Mouse (Mus musculus): ENCODE results near the gene Chrna5. TPM values are rescaled to one million over a fixed set of nuclear protein-coding genes. Genes with fewer than 3 reads are reported as not detected.
A peak's percentile ranks its signal among the peaks of the same experiment; 100 is the strongest.
"Not testable (repeated sequence)": the region's sequence is repeated elsewhere in the genome, so short reads cannot be mapped to it uniquely, and the experiment has no call there.

The Chrna5 gene
- total RNA-seq (2014; rRNA removed) (2.0 and 3.2 TPM in 2 replicates), polyA plus RNA-seq (2015; fragmentation: Nextera tagmentation; extraction: Ambion mirVana) (2.6 TPM in 2 replicates)

GRCm38 (mm10) chr9:54980674-54981073, at the start of gene Chrna5:
Chrna5 (plus strand) TSS chr9:54980880.
- H3K27ac ChIP-seq (ENCODE audit: low read depth, low read length) = no peak within 1 kb of the TSS
- peak within 1 kb of the TSS; percentile 57 for H3K9ac ChIP-seq
- H3K9me3 ChIP-seq (ENCODE audit: low read length) = no peaks in the 10 kb centered on the region
- ATAC-seq (no peak), DNase-seq (peak; percentile 18)
- peak within 1 kb of the TSS; percentile 52 for H3K4me3 ChIP-seq (ENCODE audit: low read depth, low read length)
- H3K4me1 ChIP-seq (ENCODE audit: insufficient read depth) = no peaks in the 10 kb centered on the region; the same call in 1 of the 2 replicates
- WGBS = 57% methylated on average over 8 of the region's 8 CpGs
- peaks cover 8% of the 10 kb centered on the region; the same call in 1 of the 2 replicates for H3K27me3 ChIP-seq (ENCODE audit: insufficient read depth, low read length)
- no peak for TF ChIP-seq CTCF (IDR thresholded peaks at IDR 0.05; ENCODE audit: low read depth)
- no peaks in the 10 kb centered on the region for H3K36me3 ChIP-seq (ENCODE audit: insufficient read depth)
- H3K4me2 ChIP-seq (ENCODE audit: low read depth) = peak within 1 kb of the TSS; percentile 81

DNA sequence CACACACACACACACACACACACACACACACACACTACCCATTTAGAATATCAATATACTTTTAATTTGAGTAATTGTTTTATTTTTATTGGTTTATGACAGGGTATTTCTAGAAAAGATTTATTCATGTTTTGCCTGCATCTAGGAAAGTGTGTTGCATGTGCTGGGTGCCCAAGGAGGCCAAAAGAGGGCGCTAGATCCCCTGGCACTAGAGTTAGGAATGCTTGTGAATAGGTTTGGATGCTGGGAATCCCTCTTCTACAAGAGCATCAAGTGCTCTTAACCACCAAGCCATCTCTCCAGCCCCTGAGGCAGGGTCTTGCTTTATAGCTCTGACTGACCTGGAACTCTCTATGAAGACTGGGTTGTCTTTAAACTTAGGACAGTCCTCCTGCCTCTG, 48.9 kb upstream of the Chrna5 start:
- no peaks in the 10 kb centered on the region for H3K36me3 ChIP-seq (ENCODE audit: insufficient read depth)
- no peak for TF ChIP-seq CTCF (IDR thresholded peaks at IDR 0.05; ENCODE audit: low read depth)
- no peak overlapping the region for H3K9ac ChIP-seq
- H3K4me3 ChIP-seq (ENCODE audit: low read depth, low read length) = no peak overlapping the region
- H3K9me3 ChIP-seq (ENCODE audit: low read length) = no peaks in the 10 kb centered on the region
- no peaks in the 10 kb centered on the region for H3K27me3 ChIP-seq (ENCODE audit: insufficient read depth, low read length)
- no peaks in the 10 kb centered on the region for H3K4me1 ChIP-seq (ENCODE audit: insufficient read depth)
- DNase-seq (no peak), ATAC-seq (no peak)
- 7% methylated on average over 1 of the region's 1 CpGs for WGBS
- no peak overlapping the region for H3K27ac ChIP-seq (ENCODE audit: low read depth, low read length)
- H3K4me2 ChIP-seq (ENCODE audit: low read depth) = no peak overlapping the region

DNA sequence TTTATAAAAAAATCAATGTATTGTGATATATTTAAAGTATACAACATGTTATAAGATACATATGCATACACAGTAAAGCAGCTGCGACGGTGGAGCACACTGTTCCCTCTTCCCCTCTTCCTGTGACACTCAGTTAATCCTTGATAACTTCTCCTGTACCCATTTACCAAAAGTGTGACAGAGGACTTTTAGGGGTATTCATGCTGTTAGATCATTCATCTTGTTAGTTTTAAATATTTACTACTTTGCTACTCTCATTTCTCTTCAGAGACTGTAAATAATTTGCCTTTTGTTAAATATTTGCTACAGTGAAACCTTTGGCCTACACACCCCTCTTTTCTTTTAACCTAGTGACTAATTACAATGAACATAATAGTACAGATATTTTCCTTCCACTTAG, 48.3 kb upstream of the Chrna5 start:
- no peak for ATAC-seq
- Histone ChIP-seq H3K27me3 (ENCODE audit: insufficient read depth, low read length) (no peaks in the 10 kb centered on the region), H3K27ac (ENCODE audit: low read depth, low read length) (no peak overlapping the region), H3K9me3 (ENCODE audit: low read length) (no peaks in the 10 kb centered on the region), H3K4me3 (ENCODE audit: low read depth, low read length) (no peak overlapping the region), H3K36me3 (ENCODE audit: insufficient read depth) (no peaks in the 10 kb centered on the region), H3K9ac (no peak overlapping the region), H3K4me1 (ENCODE audit: insufficient read depth) (no peaks in the 10 kb centered on the region), H3K4me2 (ENCODE audit: low read depth) (no peak overlapping the region)
- no peak for TF ChIP-seq CTCF (IDR thresholded peaks at IDR 0.05; ENCODE audit: low read depth)
- no peak for DNase-seq
- 77% methylated on average over 2 of the region's 2 CpGs for WGBS

DNA sequence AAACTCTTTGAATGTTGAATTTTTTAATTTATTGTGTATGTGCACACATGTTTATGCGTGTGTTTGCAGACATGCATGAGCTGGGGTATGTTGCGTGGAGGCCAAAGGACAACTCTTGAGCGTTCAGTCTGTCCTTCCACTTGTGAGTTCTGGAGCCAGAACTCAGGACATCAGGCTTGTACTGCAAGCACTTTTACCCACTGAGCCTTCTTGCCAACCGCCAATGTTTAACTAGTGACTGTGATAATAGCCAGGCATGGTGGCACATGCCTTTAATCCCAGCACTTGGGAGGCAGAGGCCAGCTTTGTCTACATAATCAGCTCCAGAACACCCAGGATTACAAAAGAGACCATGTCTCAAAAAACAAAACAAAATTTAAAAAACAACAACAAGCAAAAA, 38.6 kb upstream of the Chrna5 start:
- WGBS = 89% methylated on average over 4 of the region's 4 CpGs
- no peak for ATAC-seq
- no peak overlapping the region for H3K4me2 ChIP-seq (ENCODE audit: low read depth)
- H3K4me1 ChIP-seq (ENCODE audit: insufficient read depth) = no peaks in the 10 kb centered on the region
- no peak for DNase-seq
- no peak overlapping the region for H3K27ac ChIP-seq (ENCODE audit: low read depth, low read length)
- H3K27me3 ChIP-seq (ENCODE audit: insufficient read depth, low read length) = no peaks in the 10 kb centered on the region
- no peak overlapping the region for H3K4me3 ChIP-seq (ENCODE audit: low read depth, low read length)
- no peak overlapping the region for H3K9ac ChIP-seq
- TF ChIP-seq CTCF (IDR thresholded peaks at IDR 0.05; ENCODE audit: low read depth) = no peak
- no peaks in the 10 kb centered on the region for H3K36me3 ChIP-seq (ENCODE audit: insufficient read depth)
- H3K9me3 ChIP-seq (ENCODE audit: low read length) = no peaks in the 10 kb centered on the region

GRCm38 (mm10) chr9:54944467-54944866, 36.2 kb upstream of the Chrna5 start:
- no peaks in the 10 kb centered on the region for H3K4me1 ChIP-seq (ENCODE audit: insufficient read depth)
- H3K27ac ChIP-seq (ENCODE audit: low read depth, low read length) = no peak overlapping the region
- no peak overlapping the region for H3K4me2 ChIP-seq (ENCODE audit: low read depth)
- no peaks in the 10 kb centered on the region for H3K27me3 ChIP-seq (ENCODE audit: insufficient read depth, low read length)
- ATAC-seq (no peak), DNase-seq (no peak)
- H3K9me3 ChIP-seq (ENCODE audit: low read length) = no peaks in the 10 kb centered on the region
- no peaks in the 10 kb centered on the region for H3K36me3 ChIP-seq (ENCODE audit: insufficient read depth)
- no peak overlapping the region for H3K4me3 ChIP-seq (ENCODE audit: low read depth, low read length)
- WGBS = 81% methylated on average over 2 of the region's 2 CpGs
- no peak for TF ChIP-seq CTCF (IDR thresholded peaks at IDR 0.05; ENCODE audit: low read depth)
- no peak overlapping the region for H3K9ac ChIP-seq

DNA sequence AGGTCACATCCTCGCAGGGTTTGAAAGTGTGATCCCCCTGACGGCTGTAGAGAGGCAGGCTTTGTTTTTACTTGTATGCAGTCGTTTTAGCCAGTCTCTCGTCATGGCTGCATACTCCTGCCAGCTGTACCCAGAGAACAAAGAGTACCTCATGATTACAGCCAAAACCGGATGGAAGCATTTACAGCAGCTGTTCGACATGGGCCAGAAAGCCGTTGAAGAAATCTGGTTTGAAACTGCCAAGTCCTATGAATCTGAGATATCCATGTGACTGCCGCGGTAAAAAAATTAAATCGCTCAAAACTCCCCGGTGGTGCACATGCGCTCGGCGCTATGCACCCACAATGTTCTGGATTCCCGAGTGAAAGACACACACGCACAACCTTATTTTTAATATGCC, 34.4 kb upstream of the Chrna5 start:
- Histone ChIP-seq H3K9ac (no peak overlapping the region), H3K4me2 (ENCODE audit: low read depth) (no peak overlapping the region), H3K9me3 (ENCODE audit: low read length) (no peaks in the 10 kb centered on the region), H3K27me3 (ENCODE audit: insufficient read depth, low read length) (no peaks in the 10 kb centered on the region), H3K4me3 (ENCODE audit: low read depth, low read length) (no peak overlapping the region), H3K4me1 (ENCODE audit: insufficient read depth) (peaks cover under 1% of the 10 kb centered on the region; the same call in 1 of the 2 replicates), H3K27ac (ENCODE audit: low read depth, low read length) (no peak overlapping the region), H3K36me3 (ENCODE audit: insufficient read depth) (no peaks in the 10 kb centered on the region)
- TF ChIP-seq CTCF (IDR thresholded peaks at IDR 0.05; ENCODE audit: low read depth) = no peak
- no peak for ATAC-seq
- DNase-seq = peak; percentile 27
- 60% methylated on average over 16 of the region's 16 CpGs for WGBS

DNA sequence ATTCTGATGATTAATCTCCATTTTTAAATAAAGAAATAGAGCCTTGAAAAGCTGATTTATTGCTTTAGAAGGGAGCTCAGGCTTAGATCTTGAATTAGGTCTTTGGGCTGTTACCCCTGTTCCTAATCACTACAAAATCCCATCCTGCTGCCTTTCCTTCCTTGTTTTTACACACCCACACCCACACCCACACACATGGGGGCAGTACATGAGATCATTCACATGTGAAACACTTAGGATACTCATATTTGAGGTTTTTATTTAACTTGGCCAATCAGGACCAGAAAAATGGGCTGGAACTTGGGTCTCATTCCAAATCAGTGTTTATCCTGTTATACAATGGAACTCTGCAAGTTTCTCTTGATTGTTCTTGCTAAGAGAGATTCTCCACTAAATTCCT, 31.2 kb upstream of the Chrna5 start:
- no peak overlapping the region for H3K4me3 ChIP-seq (ENCODE audit: low read depth, low read length)
- no peak overlapping the region for H3K9ac ChIP-seq
- H3K27me3 ChIP-seq (ENCODE audit: insufficient read depth, low read length) = no peaks in the 10 kb centered on the region
- no peak for TF ChIP-seq CTCF (IDR thresholded peaks at IDR 0.05; ENCODE audit: low read depth)
- peaks cover 21% of the 10 kb centered on the region for H3K36me3 ChIP-seq (ENCODE audit: insufficient read depth)
- H3K27ac ChIP-seq (ENCODE audit: low read depth, low read length) = no peak overlapping the region
- H3K4me2 ChIP-seq (ENCODE audit: low read depth) = no peak overlapping the region
- H3K9me3 ChIP-seq (ENCODE audit: low read length) = no peaks in the 10 kb centered on the region
- DNase-seq (no peak), ATAC-seq (no peak)
- peaks cover 8% of the 10 kb centered on the region for H3K4me1 ChIP-seq (ENCODE audit: insufficient read depth)

DNA sequence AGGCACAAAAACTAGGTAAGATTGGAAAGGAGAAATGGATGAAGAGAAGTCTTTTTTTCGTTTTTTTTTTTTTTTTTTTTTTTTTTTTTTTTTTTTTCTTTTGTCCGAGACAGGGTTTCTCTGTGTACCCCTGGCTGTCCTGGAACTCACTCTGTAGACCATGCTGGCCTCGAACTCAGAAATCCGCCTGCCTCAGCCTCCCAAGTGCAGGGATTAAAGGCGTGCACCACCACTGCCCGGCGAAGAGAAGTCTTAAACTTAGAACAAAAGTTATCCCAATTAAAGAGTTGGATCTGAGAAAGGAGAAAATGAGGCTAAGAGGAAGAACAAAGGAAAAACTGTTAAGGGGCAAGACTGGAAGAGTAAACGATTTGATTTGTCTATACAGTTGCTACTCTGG, 30.5 kb upstream of the Chrna5 start:
- peak overlapping the region; percentile 86 for H3K9ac ChIP-seq
- H3K9me3 ChIP-seq (ENCODE audit: low read length); DNase-seq; H3K27me3 ChIP-seq (ENCODE audit: insufficient read depth, low read length); H3K4me1 ChIP-seq (ENCODE audit: insufficient read depth): not testable (repeated sequence)
- 45% methylated on average over 8 of the region's 8 CpGs for WGBS
- ATAC-seq = peak; percentile 10; the same call in 1 of the 2 replicates
- H3K4me2 ChIP-seq (ENCODE audit: low read depth) = peak overlapping the region; percentile 66
- H3K36me3 ChIP-seq (ENCODE audit: insufficient read depth) = peaks cover 23% of the 10 kb centered on the region
- peak overlapping the region; percentile 88 for H3K4me3 ChIP-seq (ENCODE audit: low read depth, low read length)
- peak overlapping the region; percentile 93 for H3K27ac ChIP-seq (ENCODE audit: low read depth, low read length)
